Mouse (Mus musculus) hindbrain, embryonic 11.5 days (tissue): ENCODE measurements at regions not wholly inside any gene's neighbourhood (a gene's known extent, or its start where the extent isn't known, plus 50 kb on each side); places are given as distances from the start of the nearest gene placed in this dataset.
A peak's percentile ranks its signal among the peaks of the same experiment; 100 is the strongest.

Source experiments
- ATAC-seq: fragments of 200-750 bp; cut with Nextera tagmentation; 2 replicates; pipeline ENCODE4 v1.8.0; 2017; ENCODE audit warnings: mild to moderate bottlenecking, moderate TSS enrichment, moderate library complexity; ENCODE audit not compliant: low FRiP score
- DNase-seq: peaks from one replicate; pipeline ENCODE4 v3.0.0-alpha.2; 2015; ENCODE audit warnings: low spot score
- H3K27ac ChIP-seq: fragments of 300-500 bp; sonication (generic); 2 replicates; pipeline ENCODE4 v1.5.1; 2014; ENCODE audit warnings: mild to moderate bottlenecking, low read depth, low read length
- H3K27me3 ChIP-seq: fragments of 300-500 bp; sonication (generic); 2 replicates; pipeline ENCODE4 v1.6.1; 2014; ENCODE audit warnings: mild to moderate bottlenecking, low read length, moderate library complexity, mixed read lengths; ENCODE audit not compliant: control insufficient read depth, insufficient read depth
- H3K36me3 ChIP-seq: fragments of 300-500 bp; sonication (generic); 2 replicates; pipeline ENCODE4 v1.6.1; 2014; ENCODE audit warnings: mild to moderate bottlenecking, low read length, moderate library complexity, mixed read lengths; ENCODE audit not compliant: control insufficient read depth, insufficient read depth
- H3K4me1 ChIP-seq: fragments of 300-500 bp; sonication (generic); replicated peaks from 2 replicates; pipeline ENCODE4 v1.6.1; 2014; ENCODE audit warnings: low read length, mixed read lengths; ENCODE audit not compliant: control insufficient read depth, insufficient read depth
- H3K4me2 ChIP-seq: fragments of 300-500 bp; sonication (generic); replicated peaks from 2 replicates; pipeline ENCODE4 v1.6.1; 2014; ENCODE audit warnings: mild to moderate bottlenecking, low read depth, low read length
- H3K4me3 ChIP-seq: fragments of 300-500 bp; sonication (generic); 2 replicates; pipeline ENCODE4 v1.5.1; 2014; ENCODE audit warnings: low read depth, low read length
- H3K9ac ChIP-seq: fragments of 300-500 bp; sonication (generic); 2 replicates; pipeline ENCODE4 v1.6.1; 2014; ENCODE audit warnings: low read depth, low read length
- H3K9me3 ChIP-seq: fragments of 300-500 bp; sonication (generic); 2 replicates; pipeline ENCODE4 v1.6.1; 2016; ENCODE audit warnings: low read length; ENCODE audit not compliant: control insufficient read depth
- WGBS: fragments of 180-500 bp; shearing (Covaris S2); extraction: QIAGEN DNeasy Blood & Tissue Kit; methylation state at CpG from one replicate; pipeline ENCODE4 v1.1.7; 2014; 5-methylcytosine and 5-hydroxymethylcytosine counted together

DNA sequence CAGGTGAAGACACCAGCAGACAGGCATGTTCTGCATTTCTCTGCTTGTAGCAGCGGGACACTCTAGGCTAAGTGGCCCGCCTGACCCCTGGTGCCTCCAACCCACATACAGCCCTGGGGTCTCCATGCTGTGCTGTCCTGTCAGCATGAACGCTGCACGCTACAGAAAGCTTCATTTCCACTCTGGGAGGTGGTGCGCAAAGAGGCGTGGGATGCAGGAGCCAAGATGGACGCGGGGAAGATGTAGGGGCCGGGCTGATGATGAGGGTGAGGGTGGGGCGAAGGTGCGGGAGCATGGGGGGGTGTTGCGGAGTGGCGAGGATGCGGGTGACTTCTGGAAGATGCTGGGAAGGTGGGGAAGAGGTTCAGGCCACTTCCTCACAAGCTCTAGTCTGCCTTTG, 88.6 kb upstream of the Hmga2 start:
- Histone ChIP-seq H3K36me3 (no peaks in the 10 kb centered on the region), H3K4me3 (no peak overlapping the region), H3K9me3 (no peaks in the 10 kb centered on the region), H3K27ac (no peak overlapping the region), H3K4me1 (0 out of 2 replicates have a peak, but pooled peaks cover 3% of the 10 kb centered on the region), H3K27me3 (no peaks in the 10 kb centered on the region; the same call in 1 of the 2 replicates), H3K9ac (no peak overlapping the region), H3K4me2 (peak overlapping the region; percentile 21; the same call in 1 of the 2 replicates)
- ATAC-seq, result no peak
- 20% methylated on average over 14 of the region's 14 CpGs for WGBS
- no peak for DNase-seq

- no peak overlapping the region for H3K4me3 ChIP-seq
- H3K4me2 ChIP-seq, result no peak overlapping the region
- H3K9ac ChIP-seq, result no peak overlapping the region
- H3K4me1 ChIP-seq, result 0 out of 2 replicates have a peak, but pooled peaks cover 3% of the 10 kb centered on the region
- no peak for ATAC-seq
- WGBS, result 50% methylated on average over 10 of the region's 10 CpGs
- DNase-seq, result no peak
- H3K9me3 ChIP-seq, result no peaks in the 10 kb centered on the region
- H3K27ac ChIP-seq, result no peak overlapping the region
- no peaks in the 10 kb centered on the region; the same call in 1 of the 2 replicates for H3K27me3 ChIP-seq
- no peaks in the 10 kb centered on the region for H3K36me3 ChIP-seq
These were observed 87.7 kb upstream of the Hmga2 start for GRCm38 (mm10) chr10:120563926-120564325.

DNA sequence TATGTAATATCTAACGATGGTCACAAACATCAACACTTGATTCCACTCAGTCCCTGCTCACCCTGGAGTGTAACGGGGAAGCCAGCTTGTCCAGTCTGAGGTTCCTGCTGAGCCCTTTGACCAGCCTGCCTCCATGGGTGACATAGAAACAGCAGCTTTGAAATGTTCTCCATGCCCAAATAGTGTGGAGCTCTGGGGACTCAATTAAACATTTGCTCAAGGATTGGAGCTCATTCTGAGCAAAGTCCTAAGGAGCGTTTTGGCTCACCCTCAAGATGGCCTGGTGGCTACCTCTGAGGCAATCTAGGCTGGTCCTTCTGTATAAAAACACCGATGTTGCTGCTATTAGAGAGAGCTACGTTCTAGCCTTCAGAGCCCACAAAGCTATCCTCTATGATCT, 85.6 kb upstream of the Hmga2 start:
- no peak for DNase-seq
- Histone ChIP-seq H3K4me2 (no peak overlapping the region), H3K4me3 (no peak overlapping the region), H3K27me3 (no peaks in the 10 kb centered on the region; the same call in 1 of the 2 replicates), H3K9ac (no peak overlapping the region), H3K36me3 (no peaks in the 10 kb centered on the region), H3K27ac (no peak overlapping the region), H3K9me3 (no peaks in the 10 kb centered on the region), H3K4me1 (0 out of 2 replicates have a peak, but pooled peaks cover 3% of the 10 kb centered on the region)
- ATAC-seq, result no peak
- WGBS, result 93% methylated on average over 5 of the region's 5 CpGs

GRCm38 (mm10) chr10:120557850-120558447, 81.7 kb upstream of the Hmga2 start:
- Histone ChIP-seq H3K9me3 (no peaks in the 10 kb centered on the region), H3K36me3 (no peaks in the 10 kb centered on the region), H3K27me3 (no peaks in the 10 kb centered on the region), H3K27ac (no peak overlapping the region), H3K9ac (no peak overlapping the region), H3K4me3 (no peak overlapping the region), H3K4me2 (no peak overlapping the region), H3K4me1 (no peaks in the 10 kb centered on the region)
- WGBS, result 75% methylated on average over 10 of the region's 10 CpGs
- DNase-seq (no peak), ATAC-seq (no peak)

DNA sequence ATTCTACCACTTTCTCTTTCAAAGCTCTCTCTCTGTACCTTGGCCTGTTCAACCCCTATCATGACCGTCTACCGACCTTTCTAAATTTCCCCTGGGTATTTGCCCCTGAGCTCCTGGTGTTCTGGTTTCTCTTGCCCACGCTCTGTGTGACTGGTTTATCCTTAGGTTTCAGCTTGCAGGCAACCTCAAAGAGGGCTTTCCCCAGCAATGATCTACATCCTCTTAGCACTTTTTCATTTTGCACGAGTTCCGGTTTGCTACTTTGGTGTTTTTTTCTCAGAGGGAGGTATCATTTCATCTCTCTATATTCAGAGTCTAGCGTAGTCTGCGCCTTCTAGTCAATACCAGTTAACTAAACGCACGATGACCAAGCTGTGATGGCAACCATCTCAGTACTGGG, 79.8 kb upstream of the Hmga2 start:
- H3K4me1 ChIP-seq, result 0 out of 2 replicates have a peak, but pooled peaks cover 3% of the 10 kb centered on the region
- 92% methylated on average over 9 of the region's 9 CpGs for WGBS

GRCm38 (mm10) chr10:120553097-120553453, 76.8 kb upstream of the Hmga2 start:
- 0 out of 2 replicates have a peak, but pooled peaks cover 3% of the 10 kb centered on the region for H3K4me1 ChIP-seq
- peak; percentile 77 for DNase-seq
- H3K4me3 ChIP-seq, result peak overlapping the region; percentile 52
- H3K9me3 ChIP-seq, result no peaks in the 10 kb centered on the region
- peak overlapping the region; percentile 98 for H3K4me2 ChIP-seq
- H3K27me3 ChIP-seq, result no peaks in the 10 kb centered on the region
- under 1% methylated on average over 16 of the region's 16 CpGs for WGBS
- H3K36me3 ChIP-seq, result no peaks in the 10 kb centered on the region
- peak overlapping the region; percentile 67 for H3K9ac ChIP-seq
- H3K27ac ChIP-seq, result peak overlapping the region; percentile 58; the same call in 1 of the 2 replicates
- peak; percentile 83 for ATAC-seq

More for the DNA sequence above, 79.8 kb upstream of the Hmga2 start:
- ATAC-seq (no peak), DNase-seq (no peak)
- Histone ChIP-seq H3K36me3 (no peaks in the 10 kb centered on the region), H3K9ac (no peak overlapping the region), H3K27me3 (no peaks in the 10 kb centered on the region), H3K4me2 (no peak overlapping the region), H3K9me3 (no peaks in the 10 kb centered on the region), H3K4me3 (no peak overlapping the region), H3K27ac (no peak overlapping the region)

- H3K27me3 ChIP-seq, result no peaks in the 10 kb centered on the region
- H3K4me2 ChIP-seq, result peak overlapping the region; percentile 98
- 0 out of 2 replicates have a peak, but pooled peaks cover 3% of the 10 kb centered on the region for H3K4me1 ChIP-seq
- no peaks in the 10 kb centered on the region for H3K9me3 ChIP-seq
- H3K36me3 ChIP-seq, result no peaks in the 10 kb centered on the region
- H3K27ac ChIP-seq, result peak overlapping the region; percentile 58
- under 1% methylated on average over 56 of the region's 56 CpGs for WGBS
- peak overlapping the region; percentile 52 for H3K4me3 ChIP-seq
- DNase-seq (peak; percentile 79), ATAC-seq (peak; percentile 82)
- H3K9ac ChIP-seq, result peak overlapping the region; percentile 67
These were observed 76.2 kb upstream of the Hmga2 start for GRCm38 (mm10) chr10:120552341-120553096.

GRCm38 (mm10) chr10:120551851-120552281, 75.6 kb upstream of the Hmga2 start:
- H3K9ac ChIP-seq, result no peak overlapping the region
- ATAC-seq, result peak; percentile 70; the same call in 1 of the 2 replicates
- DNase-seq, result peak; percentile 72
- under 1% methylated on average over 18 of the region's 18 CpGs for WGBS
- H3K4me2 ChIP-seq, result peak overlapping the region; percentile 98
- H3K36me3 ChIP-seq, result no peaks in the 10 kb centered on the region
- no peaks in the 10 kb centered on the region for H3K27me3 ChIP-seq
- no peaks in the 10 kb centered on the region for H3K9me3 ChIP-seq
- H3K4me1 ChIP-seq, result 0 out of 2 replicates have a peak, but pooled peaks cover 3% of the 10 kb centered on the region
- no peak overlapping the region for H3K27ac ChIP-seq
- H3K4me3 ChIP-seq, result peak overlapping the region; percentile 52
